Mouse (Mus musculus) heart, adult 2 months (tissue): ENCODE measurements at regions not wholly inside any gene's neighbourhood (a gene's known extent, or its start where the extent isn't known, plus 50 kb on each side); places are given as distances from the start of the nearest gene placed in this dataset.

Experiments
- CTCF ChIP-seq: fragments of 200-600 bp; IDR thresholded peaks from 2 replicates; pipeline ENCODE4 v1.8.1; 2022; ENCODE audit warnings: antibody characterized with exemption, mild to moderate bottlenecking, moderate library complexity
- EP300 ChIP-seq: fragments of 200-500 bp; IDR thresholded peaks from 2 replicates; pipeline ENCODE4 v1.6.1; 2011; ENCODE audit warnings: low read depth, low read length, control low read depth; ENCODE audit not compliant: insufficient read depth

DNA sequence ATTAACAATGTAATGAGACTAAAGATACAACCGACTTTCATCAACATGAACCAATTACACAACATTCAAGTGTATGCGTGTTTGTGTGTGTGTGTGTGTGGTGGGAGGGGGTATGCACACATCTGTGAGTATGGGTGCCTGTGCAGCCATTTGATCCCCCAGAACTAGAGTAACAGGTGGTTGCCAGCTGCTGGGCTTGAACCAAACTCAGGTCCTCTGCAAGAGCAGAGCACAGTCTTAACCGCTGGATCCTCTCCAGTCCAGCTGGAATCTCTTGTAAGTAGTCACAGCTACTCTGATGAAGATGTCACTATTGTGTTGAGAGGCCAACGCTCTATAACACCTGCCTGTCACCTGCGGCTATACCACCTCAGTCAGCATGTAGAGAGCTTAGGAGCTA lies 286.2 kb downstream of the Matn1 start:
- TF ChIP-seq EP300 (no peak), CTCF (no peak)
